Mouse (Mus musculus) forebrain, embryonic 10.5 days (tissue): ENCODE measurements around the gene Ypel3. TPM values are rescaled to one million over a fixed set of nuclear protein-coding genes. Genes with fewer than 3 reads are reported as not detected.
A peak's percentile ranks its signal among the peaks of the same experiment; 100 is the strongest.
"Not testable (repeated sequence)": the region's sequence is repeated elsewhere in the genome, so short reads cannot be mapped to it uniquely, and the experiment has no call there.

ENCODE experiments used
- DNase-seq: peaks from one replicate; pipeline ENCODE4 v3.0.0-alpha.2; 2017; ENCODE audit warnings: low spot score; ENCODE audit errors: extremely low spot score
- H3K27ac ChIP-seq: fragments of 300-500 bp; sonication (generic); 2 replicates; pipeline ENCODE4 v1.5.1; 2016; ENCODE audit warnings: mild to moderate bottlenecking
- H3K27me3 ChIP-seq: fragments of 300-500 bp; sonication (generic); 2 replicates; pipeline ENCODE4 v1.6.1; 2016; ENCODE audit warnings: mild to moderate bottlenecking; ENCODE audit not compliant: poor library complexity, severe bottlenecking
- H3K36me3 ChIP-seq: fragments of 300-500 bp; sonication (generic); replicated peaks from 2 replicates; pipeline ENCODE4 v1.6.1; 2016; ENCODE audit warnings: mild to moderate bottlenecking, moderate library complexity
- H3K4me1 ChIP-seq: fragments of 300-500 bp; sonication (generic); 2 replicates; pipeline ENCODE4 v1.6.1; 2016
- H3K4me3 ChIP-seq: fragments of 300-500 bp; sonication (generic); 2 replicates; pipeline ENCODE4 v1.5.1; 2016; ENCODE audit warnings: mild to moderate bottlenecking, moderate library complexity
- H3K9me3 ChIP-seq: fragments of 300-500 bp; sonication (generic); 2 replicates; pipeline ENCODE4 v1.6.1; 2016; ENCODE audit warnings: mild to moderate bottlenecking, moderate library complexity
- WGBS: fragments of 180-500 bp; shearing (Covaris S2); methylation state at CpG from one replicate; pipeline ENCODE4 v1.1.7; 2016; 5-methylcytosine and 5-hydroxymethylcytosine counted together
- polyA plus RNA-seq: library from polyadenylated mRNA; unstranded; fragments of >200 nt; fragmentation: Nextera tagmentation; extraction: Ambion mirVana; gene quantifications from 2 replicates; pipeline ENCODE4 v1.2.1, GENCODE M21; 2016

The Ypel3 gene
- 28.9 and 35.0 TPM in 2 replicates for polyA plus RNA-seq

DNA sequence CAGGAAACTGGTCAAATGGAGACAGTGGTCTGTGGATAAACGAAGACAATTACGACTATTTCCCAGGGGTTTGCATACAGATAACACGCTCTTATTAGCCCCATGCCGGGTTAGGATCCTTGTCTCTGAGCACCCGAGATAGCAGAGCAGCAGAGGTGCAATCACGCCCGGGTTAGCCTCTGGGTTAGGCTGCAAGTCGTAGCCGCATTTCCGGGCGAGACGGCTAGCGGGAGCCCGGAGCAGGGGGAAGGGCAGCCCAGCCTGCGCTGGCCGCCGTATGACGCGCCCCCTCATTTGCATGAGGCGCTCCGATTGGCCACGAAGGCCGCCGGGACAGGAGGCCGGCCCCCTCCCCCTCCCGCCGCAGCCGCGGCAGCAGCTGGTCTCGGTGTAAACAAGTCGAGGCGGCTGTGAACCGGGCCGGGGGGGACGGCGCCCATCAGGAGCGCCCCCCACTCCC lies at the start of gene Ypel3:
Gene Ypel3, plus strand, starts transcription at position 358 of the 460 bp plus-strand sequence.
- no peaks in the 10 kb centered on the region for H3K27me3 ChIP-seq
- peak; percentile 89 for DNase-seq
- peaks cover 59% of the 10 kb centered on the region for H3K4me1 ChIP-seq
- WGBS = under 1% methylated on average over 36 of the region's 37 CpGs
- H3K27ac ChIP-seq = peak within 1 kb of the TSS; percentile 96
- H3K9me3 ChIP-seq = no peaks in the 10 kb centered on the region
- peak within 1 kb of the TSS; percentile 88 for H3K4me3 ChIP-seq
- peaks cover 20% of the 10 kb centered on the region for H3K36me3 ChIP-seq

DNA sequence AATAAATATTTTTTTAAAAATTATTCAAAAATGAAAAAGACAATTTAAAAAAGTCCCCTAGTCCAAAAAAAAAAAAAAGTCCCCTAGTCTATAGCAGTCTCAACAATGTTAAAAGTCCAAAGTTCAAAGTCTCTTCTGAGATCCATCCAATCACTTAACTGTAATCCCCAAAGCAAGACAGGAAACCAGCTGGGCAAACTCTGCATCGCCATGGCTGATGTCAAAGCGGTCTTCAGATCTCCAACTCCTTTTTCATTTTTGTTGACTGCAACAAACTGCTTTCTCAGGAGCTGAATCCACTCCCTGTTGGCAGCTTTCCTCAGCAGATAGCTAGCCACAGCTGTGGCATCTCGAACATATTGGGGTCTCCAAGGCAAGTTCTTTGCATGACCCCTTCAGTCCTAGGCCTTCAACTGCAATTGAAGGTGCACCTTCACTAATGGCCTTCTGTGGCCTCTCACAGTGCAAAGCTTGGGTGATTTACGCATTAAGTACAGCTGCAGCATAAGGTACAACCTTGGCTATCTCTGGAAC lies 46.4 kb upstream of the Ypel3 start:
- not testable (repeated sequence) for H3K4me1 ChIP-seq, H3K9me3 ChIP-seq, DNase-seq, H3K27ac ChIP-seq, H3K36me3 ChIP-seq, H3K4me3 ChIP-seq, H3K27me3 ChIP-seq
- 87% methylated on average over 4 of the region's 4 CpGs for WGBS

DNA sequence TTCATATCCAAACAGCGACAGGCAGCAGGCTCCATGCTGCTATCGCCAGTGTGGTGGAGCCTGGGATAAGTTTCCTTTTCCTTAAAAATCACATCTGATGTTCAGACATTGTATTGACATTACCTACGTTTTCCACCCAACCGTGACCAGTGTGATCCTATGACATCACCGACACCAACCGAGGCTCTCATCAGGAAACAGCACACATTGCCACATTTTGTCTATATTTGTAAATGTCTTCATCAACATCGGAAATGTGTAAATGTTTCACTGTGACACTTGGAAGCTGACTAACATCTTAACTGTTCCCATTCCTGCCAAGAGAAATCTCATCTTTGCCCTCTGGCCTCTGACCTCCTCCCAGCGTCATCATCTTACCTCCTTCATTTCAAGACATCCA lies 40.6 kb upstream of the Ypel3 start:
- no peak overlapping the region for H3K4me3 ChIP-seq
- WGBS = 84% methylated on average over 8 of the region's 8 CpGs

DNA sequence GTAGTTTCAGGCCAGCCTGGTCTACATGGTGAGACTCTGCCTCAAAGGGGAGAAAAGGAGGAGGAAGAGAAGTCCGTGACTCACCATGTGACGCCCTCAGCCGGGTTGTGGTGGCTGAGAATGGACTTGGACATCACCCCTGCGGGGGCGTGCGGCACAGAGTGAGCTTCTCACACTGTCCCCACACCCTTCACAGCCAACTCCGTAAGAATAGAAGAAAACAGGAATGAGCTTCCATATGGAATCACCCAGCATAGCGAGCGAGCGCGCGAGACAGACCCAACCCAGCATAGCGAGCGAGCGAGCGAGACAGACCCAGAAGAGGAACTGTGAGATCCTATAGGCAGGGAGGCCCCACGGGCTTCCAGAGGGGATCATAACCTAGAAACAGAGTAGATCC lies 37.2 kb upstream of the Ypel3 start:
- DNase-seq = no peak
- no peaks in the 10 kb centered on the region for H3K36me3 ChIP-seq
- H3K4me1 ChIP-seq = no peaks in the 10 kb centered on the region
- no peak overlapping the region for H3K27ac ChIP-seq
- no peak overlapping the region for H3K4me3 ChIP-seq
- no peaks in the 10 kb centered on the region for H3K9me3 ChIP-seq
- WGBS = 91% methylated on average over 17 of the region's 17 CpGs
- H3K27me3 ChIP-seq = no peaks in the 10 kb centered on the region

More for the DNA sequence above, 40.6 kb upstream of the Ypel3 start:
- Histone ChIP-seq H3K4me1 (no peaks in the 10 kb centered on the region), H3K9me3 (no peaks in the 10 kb centered on the region), H3K27me3 (no peaks in the 10 kb centered on the region), H3K36me3 (no peaks in the 10 kb centered on the region), H3K27ac (no peak overlapping the region)
- no peak for DNase-seq

DNA sequence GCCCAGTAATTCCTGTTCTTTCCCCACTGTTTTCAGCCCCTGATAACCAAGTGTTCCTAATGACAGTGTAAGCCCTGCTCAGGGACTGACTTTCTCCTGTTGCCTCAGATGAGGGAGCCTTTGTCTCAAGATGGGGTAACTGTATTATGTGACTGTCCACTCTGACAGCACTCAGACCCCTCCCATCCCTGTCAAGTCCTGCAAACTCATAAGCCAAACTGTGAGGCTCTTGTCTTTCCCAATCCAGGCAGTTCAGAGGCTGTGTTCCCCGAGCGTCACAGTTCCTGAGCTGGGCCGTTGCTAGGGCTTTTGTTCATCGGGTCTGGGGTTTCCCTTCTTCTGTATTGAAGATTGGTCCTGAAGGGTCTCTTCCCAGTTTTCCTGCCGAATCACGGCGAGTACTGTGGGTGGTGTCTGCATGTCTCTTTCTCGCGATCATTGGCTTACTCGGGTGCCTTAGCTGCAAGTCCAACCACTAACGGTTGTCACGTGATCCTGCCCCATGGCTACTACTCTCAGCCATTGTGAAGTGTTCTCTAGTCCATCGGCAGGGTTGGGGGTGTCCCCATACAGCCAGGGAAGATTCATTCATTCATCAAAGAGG lies 36.5 kb upstream of the Ypel3 start:
- 86% methylated on average over 13 of the region's 13 CpGs for WGBS
- Histone ChIP-seq H3K27me3 (no peaks in the 10 kb centered on the region), H3K4me1 (no peaks in the 10 kb centered on the region), H3K4me3 (no peak overlapping the region), H3K27ac (no peak overlapping the region), H3K36me3 (no peaks in the 10 kb centered on the region), H3K9me3 (no peaks in the 10 kb centered on the region)
- DNase-seq = no peak

DNA sequence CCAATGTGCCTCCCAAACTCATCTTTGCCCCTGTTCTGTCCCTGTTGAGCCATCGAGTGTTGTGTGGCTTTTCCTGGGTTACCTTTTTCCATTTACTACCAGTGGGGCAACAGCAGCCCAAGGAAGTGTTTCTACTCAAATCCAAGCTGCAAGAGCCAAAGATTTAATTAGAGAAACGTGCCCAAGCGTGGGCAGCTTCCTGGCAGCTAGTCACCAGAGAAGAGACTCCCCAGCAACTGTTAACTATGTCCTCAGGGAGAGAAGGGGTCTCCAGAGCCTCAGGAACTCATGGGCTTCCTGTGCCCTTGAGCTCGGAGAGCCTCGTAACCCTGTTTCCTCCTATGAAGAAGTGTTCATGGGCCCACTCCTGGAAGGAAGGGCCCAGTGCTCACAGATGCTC lies 35.8 kb upstream of the Ypel3 start:
- Histone ChIP-seq H3K9me3 (no peaks in the 10 kb centered on the region), H3K4me3 (no peak overlapping the region), H3K27me3 (no peaks in the 10 kb centered on the region), H3K27ac (no peak overlapping the region), H3K4me1 (no peaks in the 10 kb centered on the region), H3K36me3 (no peaks in the 10 kb centered on the region)
- no peak for DNase-seq
- 87% methylated on average over 5 of the region's 5 CpGs for WGBS

DNA sequence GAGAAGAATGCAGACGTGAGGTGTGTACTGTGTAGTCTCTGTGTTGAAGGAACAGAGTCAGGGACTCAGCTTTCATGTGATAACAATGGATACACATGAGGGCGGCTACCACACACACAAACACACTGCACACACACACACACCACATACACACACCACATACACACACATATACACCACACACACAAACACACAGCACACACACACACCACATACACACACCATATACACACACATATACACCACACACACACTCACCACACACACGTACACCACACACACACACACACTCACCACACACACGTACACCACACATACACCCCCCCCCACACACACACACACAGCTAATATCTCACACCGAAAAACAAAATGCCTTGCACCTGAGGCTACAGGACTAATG lies 35.3 kb upstream of the Ypel3 start:
- Histone ChIP-seq H3K27ac (no peak overlapping the region), H3K9me3 (no peaks in the 10 kb centered on the region), H3K36me3 (no peaks in the 10 kb centered on the region), H3K4me3 (no peak overlapping the region), H3K27me3 (no peaks in the 10 kb centered on the region), H3K4me1 (no peaks in the 10 kb centered on the region)
- no peak for DNase-seq
- WGBS = 85% methylated on average over 5 of the region's 5 CpGs

DNA sequence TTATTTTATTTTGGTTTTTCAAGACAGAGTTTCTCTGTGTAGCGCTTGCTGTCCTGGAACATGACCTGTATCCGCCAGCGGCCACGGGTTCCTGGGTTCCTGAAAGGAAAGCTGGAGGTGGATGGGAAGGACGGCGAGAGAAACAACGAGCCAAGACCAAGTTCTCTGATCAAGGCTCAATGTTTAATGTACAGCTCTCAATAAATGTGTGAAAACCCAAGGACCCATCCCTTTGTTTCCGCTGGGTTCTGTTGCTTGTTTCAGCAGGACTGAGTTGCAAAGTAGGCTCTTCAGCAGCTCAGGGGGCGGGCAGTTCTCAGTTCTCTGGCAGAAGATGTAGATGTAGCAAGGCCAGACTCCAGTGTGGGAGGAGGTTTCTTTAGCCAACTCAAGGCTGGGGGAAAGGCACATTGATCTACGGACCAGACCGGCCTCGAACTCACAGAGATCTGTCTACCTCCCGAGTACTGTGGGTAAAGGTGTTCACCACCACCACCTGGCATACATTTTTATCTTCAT lies 34.7 kb upstream of the Ypel3 start:
- no peaks in the 10 kb centered on the region for H3K4me1 ChIP-seq
- no peaks in the 10 kb centered on the region for H3K36me3 ChIP-seq
- WGBS = 91% methylated on average over 13 of the region's 13 CpGs
- no peak overlapping the region for H3K4me3 ChIP-seq
- no peaks in the 10 kb centered on the region for H3K9me3 ChIP-seq
- H3K27me3 ChIP-seq = no peaks in the 10 kb centered on the region
- no peak overlapping the region for H3K27ac ChIP-seq
- no peak for DNase-seq

DNA sequence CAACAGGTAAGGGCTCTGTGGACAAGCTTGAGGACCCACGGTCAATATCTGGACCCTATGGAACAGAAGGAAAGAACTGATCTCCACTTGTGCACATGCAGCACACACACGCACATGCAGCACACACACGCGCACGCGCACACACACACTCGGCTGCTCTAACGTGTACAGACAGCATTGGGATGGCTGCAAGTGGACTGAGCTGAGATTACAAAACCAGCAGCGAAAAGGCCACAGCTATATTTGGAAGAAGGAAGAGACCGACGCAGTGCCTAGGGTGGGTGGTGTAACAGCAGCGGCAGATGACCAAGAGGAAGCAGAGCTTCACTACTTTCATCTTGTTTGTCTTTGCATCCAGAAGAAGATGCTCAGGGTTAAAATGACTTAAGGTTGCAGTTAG lies 30.7 kb upstream of the Ypel3 start:
- no peak overlapping the region for H3K4me3 ChIP-seq
- H3K9me3 ChIP-seq = no peaks in the 10 kb centered on the region
- H3K36me3 ChIP-seq = no peaks in the 10 kb centered on the region
- H3K27me3 ChIP-seq = no peaks in the 10 kb centered on the region
- 92% methylated on average over 12 of the region's 12 CpGs for WGBS
- no peaks in the 10 kb centered on the region for H3K4me1 ChIP-seq
- H3K27ac ChIP-seq = no peak overlapping the region
- no peak for DNase-seq

DNA sequence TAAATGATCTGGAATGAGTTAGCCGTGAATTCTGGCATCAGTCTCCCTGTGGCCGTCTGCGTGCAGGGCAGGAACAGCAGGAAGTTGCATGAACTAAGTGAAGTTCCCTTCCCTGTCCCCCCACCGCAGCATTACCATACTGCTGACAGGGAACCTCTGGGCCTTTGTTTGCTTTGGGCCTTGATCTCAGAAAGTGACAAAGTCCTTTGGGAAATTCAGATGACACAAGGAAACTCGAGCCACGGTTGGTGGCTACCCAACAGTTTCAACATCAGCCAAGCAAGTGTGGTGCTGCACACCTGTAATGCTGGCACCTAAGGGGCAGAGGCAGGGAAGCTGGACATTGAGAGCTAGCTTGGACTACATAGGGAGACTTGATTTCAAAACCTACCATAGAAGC lies 30.0 kb upstream of the Ypel3 start:
- Histone ChIP-seq H3K27ac (no peak overlapping the region), H3K4me3 (no peak overlapping the region), H3K4me1 (no peaks in the 10 kb centered on the region), H3K36me3 (no peaks in the 10 kb centered on the region), H3K27me3 (no peaks in the 10 kb centered on the region), H3K9me3 (no peaks in the 10 kb centered on the region)
- 49% methylated on average over 6 of the region's 6 CpGs for WGBS
- DNase-seq = no peak

DNA sequence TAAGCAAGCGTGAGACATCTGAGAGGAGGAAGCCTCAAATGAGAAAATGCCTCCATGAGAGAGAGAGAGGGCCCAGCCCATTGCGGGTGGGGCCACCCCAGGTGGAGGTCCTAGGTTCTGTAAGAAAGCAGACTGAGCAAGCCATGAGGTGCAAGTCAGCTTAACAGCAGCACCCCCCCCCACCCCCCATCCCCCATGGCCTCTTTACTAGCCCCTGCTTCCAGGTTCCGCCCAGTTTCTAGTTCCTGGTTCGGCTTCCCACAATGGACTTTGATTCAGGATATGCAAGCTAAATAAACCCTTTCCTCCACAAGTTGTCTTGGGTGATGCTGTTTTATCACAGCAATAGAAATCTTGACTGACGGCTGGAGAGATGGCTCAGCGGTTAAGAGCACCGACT lies 27.9 kb upstream of the Ypel3 start:
- WGBS = 81% methylated on average over 7 of the region's 7 CpGs
- no peaks in the 10 kb centered on the region for H3K4me1 ChIP-seq
- no peak overlapping the region for H3K27ac ChIP-seq
- no peaks in the 10 kb centered on the region for H3K9me3 ChIP-seq
- DNase-seq = no peak
- H3K4me3 ChIP-seq = no peak overlapping the region
- no peaks in the 10 kb centered on the region for H3K36me3 ChIP-seq
- no peaks in the 10 kb centered on the region for H3K27me3 ChIP-seq

DNA sequence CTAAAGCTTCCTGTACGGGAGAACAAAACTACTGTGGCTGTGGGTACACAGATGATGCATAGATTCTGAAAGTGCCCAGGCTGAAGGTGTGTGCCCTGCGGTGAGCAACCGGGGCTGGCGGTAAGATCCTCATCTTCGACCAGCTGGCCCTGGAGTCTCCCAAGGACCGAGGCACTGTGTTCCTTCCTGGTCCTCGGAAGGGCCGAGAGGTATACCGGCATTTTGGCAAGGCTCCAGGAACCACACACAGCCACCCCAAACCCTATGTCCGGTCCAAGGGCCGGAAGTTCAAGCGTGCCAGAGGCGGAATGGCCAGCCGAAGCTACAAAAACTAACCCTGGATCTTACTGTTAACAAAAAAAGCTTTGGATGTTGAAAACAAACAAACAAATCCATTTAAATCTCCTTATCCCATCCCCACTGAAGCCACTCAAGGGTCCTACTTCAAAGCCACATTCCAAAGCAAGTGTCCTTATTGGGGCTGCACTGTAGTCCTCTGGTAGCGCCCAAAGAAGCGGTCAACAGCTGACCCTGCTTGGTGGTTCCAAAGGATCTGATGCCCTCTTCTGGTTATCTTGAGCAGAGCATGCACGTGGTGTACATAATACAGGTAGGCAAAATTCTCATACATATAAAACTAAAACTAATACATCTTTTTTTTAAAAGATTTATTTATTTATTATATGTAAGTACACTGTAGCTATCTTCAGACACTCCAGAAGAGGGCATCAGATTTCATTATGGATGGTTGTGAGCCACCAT lies 27.0 kb upstream of the Ypel3 start:
- H3K27me3 ChIP-seq = no peaks in the 10 kb centered on the region
- H3K9me3 ChIP-seq = no peaks in the 10 kb centered on the region
- WGBS = 96% methylated on average over 17 of the region's 17 CpGs
- DNase-seq = no peak
- no peak overlapping the region for H3K27ac ChIP-seq
- no peaks in the 10 kb centered on the region for H3K36me3 ChIP-seq
- H3K4me3 ChIP-seq = no peak overlapping the region
- H3K4me1 ChIP-seq = peaks cover 6% of the 10 kb centered on the region

DNA sequence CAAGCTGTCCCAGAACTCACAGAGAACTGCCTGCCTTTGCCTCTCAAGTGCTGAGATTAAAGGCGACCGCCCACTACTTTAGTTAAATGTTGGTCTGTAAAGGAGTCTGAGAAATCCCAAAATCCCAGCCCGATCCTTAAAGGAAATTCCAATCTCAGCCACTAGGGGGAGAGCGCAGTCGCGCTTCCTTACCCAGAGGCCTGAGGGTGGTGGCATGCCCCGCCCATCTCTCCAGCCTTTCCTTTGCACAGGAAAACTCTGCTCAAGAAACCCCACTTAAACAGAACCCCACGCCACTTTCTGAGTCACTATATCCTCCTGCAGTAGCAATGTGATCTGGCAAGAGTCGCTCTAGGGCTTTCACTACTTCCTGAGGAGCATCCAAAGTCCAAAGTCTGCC lies 21.9 kb upstream of the Ypel3 start:
- DNase-seq = peak; percentile 83
- Histone ChIP-seq H3K27me3 (no peaks in the 10 kb centered on the region), H3K27ac (peak overlapping the region; percentile 71), H3K4me1 (peaks cover 21% of the 10 kb centered on the region), H3K36me3 (no peaks in the 10 kb centered on the region), H3K4me3 (peak overlapping the region; percentile 16; the same call in 1 of the 2 replicates), H3K9me3 (no peaks in the 10 kb centered on the region)
- WGBS = under 1% methylated on average over 9 of the region's 9 CpGs
